Mouse (Mus musculus) lung, postnatal 10 days (tissue): ENCODE measurements at regions not wholly inside any gene's neighbourhood (a gene's known extent, or its start where the extent isn't known, plus 50 kb on each side); places are given as distances from the start of the nearest gene placed in this dataset.

ENCODE experiments used
- DNase-seq: peaks from one replicate; pipeline ENCODE4 v3.0.0; 2021

DNA sequence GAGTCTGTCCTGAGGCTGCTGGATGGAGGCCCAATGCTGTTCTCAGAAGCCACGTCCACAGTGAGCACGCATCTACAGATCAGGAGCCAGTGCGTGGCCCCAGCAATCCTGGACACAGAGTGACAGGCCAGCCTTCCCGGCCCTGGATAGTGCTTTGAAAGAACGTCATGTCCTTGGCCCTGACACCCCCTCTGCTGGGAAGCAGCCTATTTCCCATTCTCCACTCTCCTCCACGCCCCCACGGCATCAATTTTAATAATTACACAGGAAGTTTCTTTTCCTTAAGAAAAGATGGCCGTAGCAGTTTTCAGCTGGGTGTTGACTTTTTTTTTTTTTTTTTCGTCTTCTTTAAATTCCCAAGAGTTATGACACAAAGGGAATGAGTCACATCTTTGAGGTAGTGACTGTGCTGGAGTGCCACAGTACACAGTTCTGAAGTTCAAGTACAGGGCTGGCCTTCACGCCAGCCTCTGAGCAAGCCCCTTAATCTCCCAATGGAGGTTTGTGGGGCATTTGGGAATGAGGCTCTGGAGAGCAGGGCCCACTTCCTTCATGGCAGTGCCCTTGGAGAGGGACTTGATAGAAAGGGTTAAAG lies 1280.1 kb upstream of the A1bg start:
- peak; percentile 58 for DNase-seq

DNA sequence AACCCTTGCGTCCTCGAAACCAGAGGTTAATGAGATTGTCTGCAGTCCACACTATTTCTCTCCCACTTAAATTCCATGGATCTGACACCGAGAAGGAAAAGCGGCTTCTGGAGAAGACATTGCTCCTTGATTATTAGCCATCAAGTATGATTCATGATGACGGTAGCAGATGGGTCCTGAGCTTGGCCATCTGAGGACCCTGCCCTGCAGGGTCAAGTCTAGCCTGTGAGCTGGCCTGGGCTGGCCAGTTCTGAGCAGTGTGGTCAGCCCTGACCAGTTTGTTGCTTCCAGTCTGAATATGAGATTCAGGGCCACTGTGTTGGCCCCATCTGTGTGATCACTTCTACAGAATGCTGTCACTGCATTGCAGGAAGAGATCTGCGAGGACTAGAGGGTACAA lies 1275.9 kb upstream of the A1bg start:
- DNase-seq: no peak

DNA sequence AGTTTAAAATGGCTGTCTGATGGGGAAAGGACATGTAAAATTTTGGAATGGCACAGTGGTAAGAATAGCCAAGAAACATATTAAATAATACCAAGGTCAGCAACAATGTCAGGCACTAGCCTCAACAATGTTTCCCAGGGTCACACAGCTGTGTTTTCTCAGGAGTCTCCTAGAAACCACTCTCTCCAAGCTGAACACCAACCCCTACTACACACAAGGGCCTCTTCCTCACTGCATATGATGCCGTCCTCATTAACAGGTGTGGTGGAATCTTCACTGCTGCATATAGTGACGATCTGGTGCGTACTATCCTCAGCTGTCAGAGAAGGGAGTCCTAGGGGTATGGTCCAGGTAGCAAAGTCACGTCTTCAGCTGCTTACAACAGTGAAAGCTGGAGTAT lies 1275.4 kb upstream of the A1bg start:
- DNase-seq: no peak

DNA sequence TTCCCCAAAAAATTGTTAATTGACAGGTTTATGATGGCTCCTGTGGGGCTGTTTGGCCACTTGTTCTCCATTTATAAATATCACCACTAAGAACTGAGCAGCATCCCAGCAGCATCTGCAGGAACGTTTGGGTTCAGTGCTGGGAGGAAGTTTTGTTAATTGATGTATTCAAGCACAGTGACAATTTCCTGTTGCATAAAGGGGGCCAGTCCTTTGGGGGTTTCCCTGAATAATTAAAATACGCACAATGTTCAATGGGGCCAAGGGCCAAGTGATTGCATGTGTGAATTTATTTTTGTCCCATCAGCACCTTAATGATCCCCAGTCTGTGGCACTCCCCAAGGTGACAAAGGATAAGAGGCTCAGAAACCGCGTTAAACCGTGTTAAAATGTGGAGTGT lies 1272.6 kb upstream of the A1bg start:
- no peak for DNase-seq

DNA sequence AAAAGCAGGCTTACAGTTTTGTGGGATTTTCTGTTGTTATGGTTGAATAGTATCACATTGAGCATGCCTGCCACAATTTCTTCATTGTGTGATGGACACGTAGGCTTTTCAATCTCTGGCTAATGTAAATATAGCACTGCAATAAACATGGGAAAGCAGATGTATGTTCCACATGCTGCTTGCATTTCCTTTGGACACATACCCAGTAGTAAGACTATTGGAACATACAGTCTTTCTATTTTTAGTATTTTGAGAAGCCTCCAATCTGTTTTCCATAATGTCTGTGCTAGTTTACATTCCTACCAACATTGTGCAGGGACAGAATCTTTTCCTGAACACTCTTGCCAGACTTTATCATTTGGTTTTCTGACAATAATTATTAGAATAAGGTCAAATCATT lies 1269.9 kb upstream of the A1bg start:
- no peak for DNase-seq

DNA sequence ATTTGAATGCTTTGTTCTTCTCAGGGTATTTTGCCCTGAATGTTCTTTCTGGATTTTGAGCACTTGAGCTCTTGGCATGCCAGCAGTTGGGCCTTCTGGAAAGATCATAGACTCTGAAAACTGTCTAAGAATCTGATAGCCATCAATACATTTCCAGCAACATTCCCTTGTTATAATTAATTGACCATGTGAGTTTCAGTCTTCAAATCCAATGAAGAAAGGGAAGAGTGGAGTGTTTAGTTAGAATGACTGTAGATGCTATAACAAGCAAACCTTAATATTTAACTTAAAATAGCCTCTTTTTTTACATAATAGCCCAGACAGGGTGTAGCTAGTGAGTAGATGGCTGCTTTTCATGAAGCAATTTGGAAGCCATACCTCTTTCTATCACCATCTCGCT lies 1268.8 kb upstream of the A1bg start:
- DNase-seq: no peak

DNA sequence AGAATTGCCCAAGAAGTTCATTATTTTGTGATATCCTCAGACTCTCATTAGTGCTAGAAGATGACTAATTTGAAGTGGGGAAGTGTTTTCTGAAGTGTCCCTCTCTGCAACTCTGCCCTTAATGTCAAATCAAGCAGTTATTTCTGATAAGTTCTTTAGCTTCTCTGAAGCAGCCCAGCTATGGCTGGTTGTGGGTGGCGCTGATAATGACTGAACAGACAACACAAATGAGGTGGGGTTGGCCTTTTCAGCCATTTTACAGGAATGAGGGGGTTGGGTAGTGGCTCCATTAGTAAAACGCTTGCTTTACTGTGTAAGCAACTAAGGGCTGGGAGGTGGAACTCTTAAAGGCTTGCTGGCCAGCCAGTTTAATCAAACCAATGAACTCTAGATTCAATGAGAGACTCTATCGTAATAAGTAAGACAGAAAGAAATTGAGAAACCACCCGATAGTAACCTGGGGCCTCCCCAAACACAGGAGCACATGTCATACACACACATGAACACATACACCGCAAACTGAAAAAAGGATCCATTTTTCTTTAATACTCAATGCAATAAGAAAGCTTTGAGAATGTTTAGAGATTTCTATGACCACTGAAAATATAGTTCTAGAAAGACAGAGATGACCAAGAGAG lies 1268.3 kb upstream of the A1bg start:
- DNase-seq: no peak

DNA sequence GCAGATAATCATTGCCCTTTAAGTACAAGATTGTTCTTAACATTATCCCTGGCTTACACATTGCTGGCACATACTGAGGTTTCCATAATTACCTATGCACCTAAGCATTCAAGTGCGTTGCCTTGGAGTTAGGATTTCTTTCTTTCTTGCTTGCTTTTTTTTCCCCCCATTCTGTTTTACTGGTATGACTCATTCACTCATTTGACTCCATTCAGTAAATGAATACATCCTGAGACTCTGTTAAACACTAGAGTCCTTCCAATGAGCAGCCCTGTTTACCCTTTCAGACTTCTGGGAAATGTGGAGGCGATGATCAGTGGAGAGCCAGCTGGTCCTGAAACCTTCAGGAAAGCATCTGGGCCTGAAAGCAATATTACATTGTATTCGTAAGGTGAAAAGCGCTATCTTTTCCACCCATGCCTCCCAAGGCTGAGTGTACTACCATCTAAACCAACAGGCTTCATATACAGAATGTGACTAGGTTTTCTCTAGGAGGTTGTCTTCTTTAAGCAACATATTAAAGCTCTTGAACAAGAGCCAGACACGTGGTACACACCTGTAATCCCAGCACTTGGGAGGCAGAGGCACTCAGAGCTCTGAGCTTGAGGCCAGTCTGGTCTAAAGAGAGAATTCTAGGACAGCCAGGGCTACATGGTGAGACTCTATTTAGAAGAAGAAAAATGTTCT lies 1267.6 kb upstream of the A1bg start:
- DNase-seq: no peak

DNA sequence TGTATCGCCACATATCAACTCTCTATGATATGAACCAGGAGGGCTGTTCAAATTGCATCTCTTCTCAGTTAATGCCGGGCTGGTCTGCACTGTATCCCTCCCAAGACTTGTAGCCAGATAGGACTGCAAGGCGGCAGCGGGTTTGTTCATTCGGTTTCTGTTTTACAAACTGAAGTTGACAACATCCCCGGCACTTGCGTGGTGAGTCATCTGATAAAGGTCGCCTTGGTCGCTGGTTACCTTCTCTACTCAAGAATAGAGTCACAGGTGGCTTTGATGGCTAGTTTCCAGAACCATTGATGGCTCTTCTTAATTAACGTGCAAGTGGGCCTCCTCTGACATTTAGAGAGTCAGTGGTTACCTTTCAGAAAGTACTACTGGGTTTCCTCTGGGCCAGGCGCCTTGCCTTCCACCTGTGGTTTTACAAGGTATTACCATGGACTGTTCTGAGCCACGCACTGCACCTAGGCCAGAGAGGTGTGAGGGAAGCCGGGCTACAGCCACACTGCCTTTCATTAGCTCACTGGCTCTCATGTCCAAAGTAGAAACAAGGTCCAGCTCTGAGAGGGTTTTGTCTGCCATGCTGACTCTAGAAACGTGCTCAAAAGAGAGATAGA lies 1266.9 kb upstream of the A1bg start:
- DNase-seq: no peak

DNA sequence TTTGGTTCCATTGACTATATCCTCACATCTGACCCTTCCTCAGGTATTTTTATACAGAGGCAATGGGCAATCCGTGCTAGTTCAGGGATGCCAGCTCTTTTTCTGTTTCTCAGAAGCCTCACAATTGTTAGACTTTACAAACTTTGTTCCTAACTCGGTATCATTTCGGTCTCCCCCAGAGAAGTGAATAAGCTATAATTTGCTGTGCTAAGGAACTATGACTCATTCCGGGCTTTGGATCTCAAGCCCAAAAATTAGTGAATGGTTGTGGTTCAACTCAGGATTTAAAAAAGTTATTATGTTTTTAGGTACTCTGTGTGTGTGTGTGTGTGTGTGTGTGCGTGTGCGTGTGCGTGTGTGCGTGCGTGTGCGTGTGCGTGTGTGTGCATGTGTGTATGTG lies 1263.7 kb upstream of the A1bg start:
- no peak for DNase-seq

DNA sequence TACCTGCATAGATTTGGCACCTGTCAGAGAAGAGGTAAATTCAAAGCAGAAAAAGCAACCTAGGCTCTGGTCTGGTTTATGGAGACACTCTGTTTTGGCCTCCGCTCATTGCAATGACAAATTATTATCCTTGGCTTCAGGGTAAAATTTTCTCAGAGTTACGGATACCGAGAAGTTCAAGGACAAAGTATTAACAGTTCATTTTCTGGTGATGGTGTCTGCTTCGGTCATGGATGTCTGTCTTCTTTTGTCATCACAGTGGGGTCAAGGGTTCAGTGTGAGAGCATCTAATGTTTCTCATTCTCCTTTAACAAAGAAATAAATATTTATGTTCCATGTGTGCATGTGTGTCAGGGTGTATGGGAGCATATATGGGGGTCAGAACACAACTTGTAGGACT lies 1261.0 kb upstream of the A1bg start:
- DNase-seq: no peak

DNA sequence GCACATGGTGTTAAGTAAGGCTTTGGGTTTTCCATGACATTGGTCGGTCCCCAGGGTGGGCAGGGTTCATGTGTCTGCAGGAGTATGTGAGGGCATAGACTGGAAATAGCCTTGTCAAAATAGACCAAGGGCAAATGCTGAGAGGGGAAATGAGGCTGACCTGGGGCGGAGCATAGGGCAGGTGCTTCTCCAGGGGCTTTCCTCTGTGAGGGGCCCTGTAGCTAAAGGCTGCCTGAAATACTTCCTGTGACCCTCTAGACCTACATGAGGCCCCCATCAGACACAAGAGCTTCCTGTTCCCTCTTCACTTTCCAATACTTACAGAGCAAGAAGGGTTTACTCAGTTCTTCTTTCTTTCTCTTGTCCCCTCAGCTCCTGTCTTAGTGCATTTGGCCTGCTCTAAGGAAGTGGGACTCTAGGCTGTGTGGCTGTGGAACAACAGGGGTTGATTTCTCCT lies 1258.7 kb upstream of the A1bg start:
- no peak for DNase-seq

DNA sequence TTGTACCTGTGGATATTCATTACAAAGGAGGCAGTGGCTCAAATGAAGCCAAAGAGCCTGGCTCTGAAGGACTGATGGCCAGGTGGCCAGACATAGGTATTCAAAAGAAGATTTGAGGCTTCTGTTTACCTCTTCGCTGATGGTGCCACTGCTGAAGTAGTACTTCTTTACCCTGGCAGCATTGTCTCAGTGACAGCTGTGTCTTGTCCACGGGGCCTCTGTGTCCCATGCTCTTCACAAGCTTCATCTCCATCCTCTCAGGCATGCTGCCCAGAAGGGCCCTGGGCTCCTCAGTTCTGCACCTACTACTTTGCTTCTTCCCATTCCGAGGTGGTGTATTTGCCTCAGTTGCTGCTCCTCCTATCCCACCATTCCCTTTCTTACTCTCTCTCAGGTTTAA lies 1257.9 kb upstream of the A1bg start:
- no peak for DNase-seq

DNA sequence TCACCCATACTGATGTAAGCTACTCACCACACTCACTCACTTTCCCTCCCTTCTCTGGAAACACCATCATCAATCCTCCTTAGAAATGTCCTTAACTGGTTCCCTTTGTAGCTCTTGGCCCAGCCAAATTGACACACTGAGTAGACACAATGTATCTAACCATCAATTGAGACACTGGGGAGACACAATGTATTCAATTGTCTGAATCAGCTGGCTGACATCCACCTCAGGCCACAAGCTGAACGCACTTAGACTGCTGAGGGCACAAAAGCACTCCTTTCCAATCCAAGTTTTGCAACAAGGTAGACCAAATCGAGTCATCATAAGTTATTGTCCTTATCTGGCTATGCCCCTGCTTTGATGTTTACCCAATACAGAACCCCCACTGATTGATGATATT lies 1257.0 kb upstream of the A1bg start:
- no peak for DNase-seq

DNA sequence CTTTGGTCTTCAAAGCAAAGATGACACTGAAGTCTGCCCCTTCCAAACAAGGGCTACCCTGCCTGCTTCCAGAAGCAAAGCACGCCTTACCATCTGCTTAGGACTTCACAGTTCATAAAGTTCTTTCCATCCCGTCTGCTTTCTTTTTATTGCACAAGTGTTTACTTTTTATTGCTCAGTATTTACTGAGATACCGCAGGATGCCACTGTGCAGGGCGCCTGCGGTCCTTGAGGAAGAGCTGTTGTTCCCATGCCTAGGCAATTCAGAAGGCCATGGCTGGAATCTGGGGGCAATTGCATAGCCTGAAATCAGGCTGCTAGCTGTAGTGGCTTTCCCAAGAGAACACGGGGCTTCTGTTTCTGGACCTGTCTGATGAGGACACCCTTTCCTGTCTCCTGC lies 1255.8 kb upstream of the A1bg start:
- DNase-seq: no peak

DNA sequence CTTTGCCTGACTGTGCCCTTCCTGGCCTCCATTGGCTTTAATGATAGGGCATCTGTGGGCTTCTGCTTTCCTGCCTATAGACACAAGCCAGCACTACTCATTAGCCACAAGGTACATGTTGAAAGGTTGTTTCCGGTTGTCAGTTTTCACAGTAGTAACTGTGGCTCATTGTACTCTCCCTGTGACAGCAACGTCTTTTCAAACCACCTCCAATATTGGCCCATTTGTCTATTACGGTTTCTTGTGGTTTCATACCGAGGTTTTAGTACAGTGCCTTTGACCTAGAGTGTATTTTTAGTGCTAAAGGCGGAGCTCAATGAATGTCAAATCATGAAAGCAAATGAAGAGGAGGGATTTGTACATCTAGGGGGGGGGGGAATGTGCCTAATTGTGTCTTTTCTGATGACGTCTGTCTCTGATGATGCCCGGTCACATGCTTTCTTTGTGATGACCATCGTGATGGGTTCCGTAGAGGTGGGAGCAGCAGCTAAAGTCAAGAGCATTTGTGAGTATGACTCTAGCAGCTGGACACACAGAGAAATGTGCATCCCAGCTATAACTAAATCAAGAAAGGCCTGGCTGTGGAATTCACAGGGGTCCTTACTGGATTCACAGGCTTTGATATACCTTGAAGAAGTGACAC lies 1255.1 kb upstream of the A1bg start:
- DNase-seq: no peak

DNA sequence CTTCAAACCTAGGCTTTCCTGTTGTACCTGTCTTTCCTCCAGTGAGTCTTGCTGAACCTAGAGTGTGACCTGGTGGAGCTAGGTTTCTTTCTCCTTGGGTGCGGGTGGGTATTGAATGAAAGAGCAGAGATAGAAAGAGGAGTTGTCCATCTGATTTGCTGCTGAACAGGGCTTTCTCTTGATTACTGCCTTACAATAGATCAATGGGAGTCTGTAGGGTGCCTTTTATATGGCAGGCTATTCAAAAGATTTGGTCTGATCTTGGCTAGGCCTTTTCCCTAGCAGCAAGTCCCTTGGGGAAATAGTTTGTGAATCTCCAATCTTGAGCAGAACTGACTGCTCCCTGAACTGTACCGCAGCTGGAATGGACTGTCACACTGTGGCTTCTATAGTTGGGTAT lies 1253.3 kb upstream of the A1bg start:
- DNase-seq: no peak

DNA sequence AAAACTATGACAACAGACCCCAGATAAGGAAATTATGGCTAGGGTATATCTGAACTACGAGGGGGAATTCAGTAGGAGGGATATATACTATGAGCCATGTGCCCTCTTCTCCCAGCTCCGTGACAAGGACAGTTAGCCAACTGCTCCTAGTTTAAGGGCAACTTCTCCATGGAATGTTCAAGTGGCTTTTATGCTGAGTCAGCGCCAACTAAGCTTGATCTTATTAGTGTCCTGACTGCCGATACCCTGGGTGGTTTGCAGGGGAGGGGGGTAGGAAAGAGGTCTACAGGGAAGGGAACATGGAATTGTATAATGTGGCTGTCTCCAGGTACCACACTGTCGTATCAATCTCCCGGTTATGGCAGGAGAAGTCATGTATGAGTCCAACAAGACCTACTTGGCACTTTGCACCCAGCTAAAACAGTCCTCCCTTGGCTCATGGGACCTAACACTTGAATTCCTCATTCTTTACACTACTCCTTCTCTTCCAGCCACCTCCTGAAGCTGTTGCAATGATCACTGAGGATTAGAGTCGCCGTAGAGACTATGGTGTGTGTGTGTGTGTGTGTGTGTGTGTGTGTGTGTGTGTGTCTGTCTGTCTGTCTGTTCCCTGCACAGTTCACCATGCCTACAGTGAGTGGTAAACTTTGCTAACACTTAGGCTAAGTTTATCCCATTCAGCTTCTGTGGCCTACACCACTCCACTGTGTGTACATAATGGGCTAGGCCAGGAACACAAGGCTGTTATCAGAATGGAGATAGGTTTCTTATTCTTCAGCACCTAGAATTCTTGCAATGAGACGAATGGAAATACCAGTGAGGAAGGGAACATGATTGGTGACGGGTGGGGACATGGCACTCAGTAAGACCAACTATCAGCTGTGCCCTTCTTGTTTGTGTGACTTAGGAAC lies 1251.1 kb upstream of the A1bg start:
- DNase-seq: no peak

DNA sequence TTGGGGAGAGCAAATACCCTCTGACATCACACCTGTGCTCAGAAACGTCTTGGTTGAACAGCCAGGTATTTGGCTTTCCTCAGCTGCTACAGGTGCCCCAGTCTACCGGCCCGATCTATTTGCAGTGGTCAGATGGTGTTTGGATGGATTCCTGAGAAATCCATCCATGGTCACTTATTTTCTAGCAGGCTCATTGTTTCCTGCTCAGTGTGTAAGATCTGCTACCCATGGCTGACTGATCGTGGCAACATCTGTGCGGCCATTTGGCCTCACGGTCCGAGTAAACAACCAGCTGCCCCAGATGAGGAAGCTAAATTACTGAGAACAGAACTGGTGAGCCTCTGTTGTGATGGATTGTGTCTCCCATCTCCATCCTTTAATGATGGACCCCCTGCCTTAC lies 1248.8 kb upstream of the A1bg start:
- DNase-seq: no peak

DNA sequence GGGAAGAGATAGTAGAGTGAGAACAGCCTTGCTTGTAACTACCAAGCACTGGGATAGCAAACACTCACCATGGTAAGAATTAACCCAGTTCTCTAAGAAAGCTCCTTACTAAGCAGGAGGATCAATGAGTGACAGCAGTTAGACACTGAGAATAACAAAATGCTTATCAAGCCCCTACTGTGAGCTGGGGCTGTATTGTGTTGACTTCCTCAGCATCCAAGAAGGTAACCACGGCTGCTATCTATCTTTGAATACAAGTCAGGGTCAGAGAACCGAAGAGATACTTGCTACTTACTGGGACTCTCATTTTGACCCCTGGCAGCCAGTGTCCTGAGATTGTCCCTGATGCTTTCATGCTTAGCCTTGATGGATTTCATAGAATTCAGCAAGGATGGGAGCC lies 1248.4 kb upstream of the A1bg start:
- DNase-seq: no peak

DNA sequence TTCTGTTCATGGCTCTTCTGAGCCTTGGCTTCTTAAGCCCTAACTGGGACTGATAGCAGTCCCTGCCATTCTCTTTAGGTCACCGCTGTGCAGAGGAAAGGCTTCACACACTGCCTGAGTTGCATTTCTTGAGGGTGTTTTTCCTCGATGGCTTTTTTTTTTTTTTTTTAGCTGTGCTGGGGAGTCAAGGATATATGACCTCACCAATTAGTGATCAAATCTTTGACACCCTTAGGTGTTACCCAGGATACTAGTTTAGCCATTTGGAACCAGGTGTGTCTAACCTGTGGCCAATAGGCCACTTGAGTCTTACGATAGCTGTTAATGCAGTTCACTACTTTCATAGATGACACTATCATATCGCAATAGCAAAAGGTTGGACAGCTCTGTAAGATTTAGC lies 1247.5 kb upstream of the A1bg start:
- DNase-seq: no peak

DNA sequence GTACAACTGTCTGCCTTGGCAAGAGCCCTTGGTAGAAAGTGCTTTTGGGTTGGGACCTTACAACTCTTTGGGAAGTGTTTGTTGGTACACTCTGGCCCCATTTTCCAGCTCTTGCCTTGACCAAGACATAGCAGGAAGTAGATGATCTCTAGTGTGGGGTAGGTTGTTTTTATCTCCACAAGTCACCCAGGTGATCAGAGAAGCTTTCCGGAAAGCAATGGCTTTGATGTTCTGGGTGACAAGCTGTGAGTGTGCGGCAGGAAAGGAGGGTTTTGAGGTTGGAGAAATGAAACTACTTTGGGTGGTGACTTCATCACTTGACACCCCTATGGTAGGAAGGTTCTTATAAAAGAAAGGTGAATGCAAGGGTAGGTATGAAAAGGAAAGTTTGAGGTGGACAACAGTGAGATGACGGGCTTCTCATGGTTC lies 1246.8 kb upstream of the A1bg start:
- DNase-seq: no peak
